Mouse (Mus musculus) kidney, embryonic 14.5 days (tissue): ENCODE data around the gene Spag8. TPM values are rescaled to one million over a fixed set of nuclear protein-coding genes. Genes with fewer than 3 reads are reported as not detected.

Experiments used
- ATAC-seq: fragments of 200-750 bp; cut with Nextera tagmentation; 2 replicates; pipeline ENCODE4 v1.8.0; 2017; ENCODE audit warnings: moderate number of reproducible peaks, mild to moderate bottlenecking, moderate TSS enrichment, moderate library complexity; ENCODE audit not compliant: low FRiP score, low TSS enrichment
- H3K27ac ChIP-seq: fragments of 300-500 bp; sonication (generic); 2 replicates; pipeline ENCODE4 v1.5.1; 2014; ENCODE audit warnings: low read depth, mild to moderate bottlenecking, low read length, moderate library complexity, mixed read lengths
- H3K27me3 ChIP-seq: fragments of 300-500 bp; sonication (generic); 2 replicates; pipeline ENCODE4 v1.6.1; 2014; ENCODE audit warnings: mild to moderate bottlenecking, low read length; ENCODE audit not compliant: control insufficient read depth, insufficient read depth
- H3K36me3 ChIP-seq: fragments of 300-500 bp; sonication (generic); 2 replicates; pipeline ENCODE4 v1.6.1; 2014; ENCODE audit warnings: low read length, mixed read lengths; ENCODE audit not compliant: control insufficient read depth, insufficient read depth
- H3K4me1 ChIP-seq: fragments of 300-500 bp; sonication (generic); 2 replicates; pipeline ENCODE4 v1.6.1; 2014; ENCODE audit warnings: low read length, mixed read lengths; ENCODE audit not compliant: control insufficient read depth, insufficient read depth
- H3K4me2 ChIP-seq: fragments of 300-500 bp; sonication (generic); replicated peaks from 2 replicates; pipeline ENCODE4 v1.6.1; 2014; ENCODE audit warnings: low read depth, mild to moderate bottlenecking, low read length
- H3K4me3 ChIP-seq: fragments of 300-500 bp; sonication (generic); 2 replicates; pipeline ENCODE4 v1.5.1; 2014; ENCODE audit warnings: mild to moderate bottlenecking, low read length
- H3K9ac ChIP-seq: fragments of 300-500 bp; sonication (generic); 2 replicates; pipeline ENCODE4 v1.6.1; 2014; ENCODE audit warnings: low read depth, mild to moderate bottlenecking, low read length, moderate library complexity
- H3K9me3 ChIP-seq: fragments of 300-500 bp; sonication (generic); 2 replicates; pipeline ENCODE4 v1.6.1; 2016; ENCODE audit warnings: low read length; ENCODE audit not compliant: control insufficient read depth
- WGBS: fragments of 180-500 bp; shearing (Covaris S2); extraction: QIAGEN DNeasy Blood & Tissue Kit; methylation state at CpG from one replicate; pipeline ENCODE4 v1.1.7; 2014; 5-methylcytosine and 5-hydroxymethylcytosine counted together
- microRNA-seq: library from miRNA; unstranded; fragments of <30 nt; microRNA quantifications from one replicate; pipeline ENCODE4, GENCODE M21; 2016
- polyA plus RNA-seq: library from polyadenylated mRNA; unstranded; fragments of >200 nt; fragmentation: Nextera tagmentation; extraction: Ambion mirVana; gene quantifications from 2 replicates; pipeline ENCODE4 v1.2.1, GENCODE M21; 2014

The Spag8 gene
- polyA plus RNA-seq, 1 experiment from 2014 or later, result 0.93 TPM

DNA sequence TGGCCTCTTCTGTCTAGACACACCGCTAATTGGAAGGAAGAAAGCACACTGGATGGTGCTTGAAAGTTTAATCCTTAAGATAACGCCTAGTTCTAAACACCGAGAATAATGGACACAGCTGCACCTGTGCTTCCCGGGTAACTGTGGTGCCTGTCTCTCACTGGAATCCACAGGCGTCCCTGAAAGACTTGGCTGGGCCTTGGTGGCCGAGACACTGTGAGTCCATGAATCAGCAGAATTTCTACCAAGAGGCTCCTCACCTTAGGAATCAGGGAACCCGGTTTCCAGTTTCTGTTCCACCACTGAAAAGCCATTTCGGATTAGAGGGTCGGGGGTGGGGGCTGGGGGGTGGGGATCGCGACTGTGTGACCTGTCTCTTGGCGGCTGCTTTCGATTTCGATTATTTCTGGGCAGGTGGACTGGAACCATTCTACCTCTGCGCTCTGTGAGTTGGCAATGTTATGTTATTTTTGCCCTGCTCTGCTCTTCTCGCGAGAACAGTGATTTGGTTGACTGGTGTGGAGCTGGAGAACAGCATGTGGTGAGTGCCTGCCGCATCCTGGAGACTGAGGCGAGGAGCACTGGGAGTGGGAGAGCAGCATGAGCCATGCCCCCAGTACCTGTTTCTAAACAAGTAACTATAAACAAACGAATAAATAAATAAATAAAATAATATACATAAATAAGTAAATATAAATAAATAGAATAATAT, 24.1 kb downstream of the Spag8 start:
- H3K4me1 ChIP-seq, result peaks cover 15% of the 10 kb centered on the region
- H3K4me2 ChIP-seq, result no peak overlapping the region
- H3K9ac ChIP-seq, result no peak overlapping the region
- no peaks in the 10 kb centered on the region for H3K27me3 ChIP-seq
- no peak for ATAC-seq
- WGBS, result 49% methylated on average over 20 of the region's 20 CpGs
- H3K27ac ChIP-seq, result no peak overlapping the region
- H3K9me3 ChIP-seq, result peaks cover 13% of the 10 kb centered on the region; the same call in 1 of the 2 replicates
- no peak overlapping the region for H3K4me3 ChIP-seq
- H3K36me3 ChIP-seq, result no peaks in the 10 kb centered on the region

DNA sequence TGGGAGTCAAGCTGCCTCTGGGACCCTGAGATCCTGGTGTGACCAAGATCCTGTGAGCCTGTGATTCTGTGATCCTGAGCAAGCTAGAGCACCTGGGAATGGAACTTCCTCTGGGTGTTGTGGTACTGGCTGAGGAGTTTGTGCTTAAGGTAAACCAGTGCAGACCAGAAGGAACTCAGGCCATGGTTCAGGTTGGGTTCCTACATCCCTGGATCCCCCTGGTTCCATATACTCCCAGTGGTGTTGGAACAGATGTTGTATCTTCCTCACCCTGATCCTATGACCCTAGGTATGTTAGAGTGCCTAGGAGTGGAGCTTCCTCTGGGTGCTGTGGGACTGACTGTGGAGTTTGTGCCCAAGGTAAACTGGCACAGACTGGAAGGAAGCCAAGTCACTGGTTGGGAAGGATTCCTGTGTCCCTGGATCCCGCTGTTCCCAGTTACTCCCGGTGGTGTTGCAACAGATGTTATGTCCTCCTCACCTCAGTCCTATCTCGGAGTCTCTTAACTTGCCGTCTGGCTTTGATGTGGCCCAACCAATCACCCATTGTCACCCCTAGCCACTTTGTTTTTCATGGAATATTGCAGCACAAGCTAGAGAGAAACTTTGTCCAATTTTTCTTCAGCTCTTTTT, 33.1 kb downstream of the Spag8 start:
- Histone ChIP-seq H3K9me3 (peaks cover 5% of the 10 kb centered on the region; the same call in 1 of the 2 replicates), H3K27ac (no peak overlapping the region), H3K9ac (no peak overlapping the region), H3K36me3 (no peaks in the 10 kb centered on the region), H3K4me1 (no peaks in the 10 kb centered on the region), H3K27me3 (no peaks in the 10 kb centered on the region), H3K4me2 (no peak overlapping the region), H3K4me3 (no peak overlapping the region)
- WGBS, result 84% methylated on average over 4 of the region's 4 CpGs
- no peak for ATAC-seq

DNA sequence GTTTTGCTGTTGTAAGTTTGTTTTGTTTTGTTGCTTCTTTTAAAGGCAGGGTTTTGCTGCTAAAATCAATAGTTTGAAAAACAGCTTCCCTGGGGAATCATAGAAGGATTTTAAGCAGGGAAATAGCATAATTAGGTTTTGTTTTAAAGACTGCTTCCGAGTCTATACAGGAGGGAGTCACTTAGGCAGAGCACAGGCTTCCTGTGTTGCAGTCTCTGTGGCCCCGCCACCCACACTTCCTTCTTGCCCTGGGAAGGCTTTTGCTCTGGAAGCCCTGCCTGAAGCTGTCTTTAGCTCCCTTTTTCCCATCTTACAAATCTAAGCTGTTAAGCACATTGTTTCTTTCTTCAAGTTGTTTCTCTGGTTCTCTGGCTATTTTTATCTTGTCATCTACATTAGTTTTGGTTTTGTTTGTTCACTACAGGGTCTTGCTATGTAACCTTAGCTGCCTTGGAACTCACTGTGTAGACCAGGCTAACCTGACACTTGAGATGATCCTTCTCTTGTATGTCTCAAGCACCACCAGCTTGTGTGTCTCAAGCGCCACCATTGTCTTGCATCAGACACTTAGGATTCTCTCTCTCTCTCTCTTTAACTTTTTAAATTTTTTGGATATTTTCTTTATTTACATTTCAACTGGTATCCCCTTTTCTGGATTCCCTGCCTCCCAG, 40.2 kb downstream of the Spag8 start:
- Histone ChIP-seq H3K36me3 (no peaks in the 10 kb centered on the region), H3K9me3 (no peaks in the 10 kb centered on the region), H3K27me3 (no peaks in the 10 kb centered on the region), H3K4me3 (no peak overlapping the region), H3K9ac (no peak overlapping the region), H3K27ac (no peak overlapping the region), H3K4me1 (no peaks in the 10 kb centered on the region), H3K4me2 (no peak overlapping the region)
- 59% methylated on average over 3 of the region's 3 CpGs for WGBS
- no peak for ATAC-seq

DNA sequence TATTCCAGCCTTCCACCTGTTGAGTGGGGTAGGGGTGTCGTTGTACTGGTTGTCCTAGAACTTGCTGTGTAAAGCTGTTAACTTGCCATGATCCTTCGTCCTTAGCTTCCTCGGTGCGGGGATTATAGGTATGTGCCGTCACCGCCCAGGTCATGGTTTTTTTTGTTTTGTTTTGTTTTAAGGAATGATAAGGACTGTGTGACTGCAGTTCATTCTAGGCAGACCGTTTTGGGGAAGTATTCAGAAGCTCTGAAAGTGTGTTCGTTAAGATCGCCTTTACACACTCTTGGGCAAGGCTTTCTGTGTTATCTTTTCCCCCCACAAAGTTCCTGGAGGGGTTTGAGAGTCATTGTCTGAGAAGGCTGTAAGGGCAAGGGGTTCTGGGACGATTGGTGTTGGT, 40.9 kb downstream of the Spag8 start:
- ATAC-seq, result no peak
- no peak overlapping the region for H3K9ac ChIP-seq
- H3K4me3 ChIP-seq, result no peak overlapping the region
- H3K27ac ChIP-seq, result no peak overlapping the region
- no peaks in the 10 kb centered on the region for H3K4me1 ChIP-seq
- no peaks in the 10 kb centered on the region for H3K27me3 ChIP-seq
- H3K4me2 ChIP-seq, result no peak overlapping the region
- no peaks in the 10 kb centered on the region for H3K36me3 ChIP-seq
- H3K9me3 ChIP-seq, result no peaks in the 10 kb centered on the region
- 71% methylated on average over 10 of the region's 10 CpGs for WGBS

DNA sequence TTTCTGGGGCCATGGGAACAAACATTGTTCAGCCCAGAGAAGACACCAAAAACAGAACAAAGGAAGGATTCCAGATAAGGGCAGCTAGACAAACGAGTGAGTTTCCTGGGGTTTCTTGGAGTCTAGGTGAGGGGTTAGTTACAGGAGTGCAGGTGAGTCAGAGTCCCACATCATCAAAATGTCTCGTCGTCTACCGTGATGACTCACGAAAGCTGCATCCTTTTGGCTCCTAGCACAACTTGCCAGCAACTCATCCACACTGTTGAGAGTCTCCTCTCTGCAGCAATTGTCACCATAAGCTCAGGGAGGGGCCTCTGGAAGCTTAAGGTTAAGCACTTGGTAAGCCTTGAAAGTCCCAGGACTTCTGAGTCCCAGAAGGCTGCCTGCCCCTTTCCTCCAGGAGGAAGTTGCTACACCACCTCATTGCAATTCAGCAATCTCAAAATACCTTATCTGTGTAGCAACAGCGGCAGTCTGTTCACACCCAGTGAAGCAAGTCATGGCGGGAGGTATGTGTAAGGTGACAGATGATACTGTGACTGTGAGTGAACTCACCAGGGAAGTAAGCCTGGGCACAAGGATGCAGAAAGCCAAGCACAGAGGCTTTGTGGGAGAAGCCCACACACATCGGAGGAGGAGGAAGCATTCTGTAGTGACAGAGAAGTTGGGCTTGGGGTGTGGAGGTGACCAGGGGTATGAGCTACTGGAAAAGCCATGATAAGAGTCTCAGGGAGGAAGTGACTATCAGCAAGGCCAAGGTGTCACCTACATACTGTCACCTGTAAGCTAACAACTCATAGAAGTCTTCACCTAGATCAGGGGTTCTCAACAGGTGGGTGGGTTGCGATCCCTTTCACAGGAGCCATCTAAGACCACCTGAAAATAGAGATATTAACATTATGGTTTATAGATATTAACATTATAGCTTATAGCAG, 48.4 kb downstream of the Spag8 start:
- H3K9me3 ChIP-seq, result no peaks in the 10 kb centered on the region
- no peaks in the 10 kb centered on the region for H3K27me3 ChIP-seq
- no peaks in the 10 kb centered on the region for H3K36me3 ChIP-seq
- ATAC-seq, result no peak
- H3K4me1 ChIP-seq, result no peaks in the 10 kb centered on the region
- WGBS, result 68% methylated on average over 9 of the region's 9 CpGs
- no peak overlapping the region for H3K9ac ChIP-seq
- H3K4me2 ChIP-seq, result no peak overlapping the region
- no peak overlapping the region for H3K27ac ChIP-seq
- no peak overlapping the region for H3K4me3 ChIP-seq

DNA sequence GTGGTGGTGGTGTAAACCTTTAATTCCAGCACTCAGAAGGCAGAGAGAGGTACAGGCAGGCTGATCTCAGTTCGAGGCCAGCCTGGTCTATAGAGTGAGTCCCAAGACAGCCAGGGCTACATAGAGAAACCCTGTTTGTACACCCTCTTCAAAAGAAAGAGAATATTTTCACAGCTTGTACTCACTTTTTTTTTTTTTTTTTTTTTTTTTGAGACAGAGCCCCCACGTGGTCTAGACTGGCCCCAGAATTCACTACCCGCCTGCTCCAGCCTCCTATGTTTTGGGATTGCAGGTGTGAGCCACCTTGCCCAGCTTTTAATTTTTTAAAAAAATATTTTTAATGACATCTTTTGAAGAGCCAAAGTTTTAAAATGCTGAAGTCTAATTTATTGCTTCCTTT, 49.3 kb downstream of the Spag8 start:
- Histone ChIP-seq H3K9ac (no peak overlapping the region), H3K27ac (no peak overlapping the region), H3K4me1 (no peaks in the 10 kb centered on the region), H3K4me3 (no peak overlapping the region), H3K9me3 (no peaks in the 10 kb centered on the region), H3K4me2 (no peak overlapping the region), H3K36me3 (no peaks in the 10 kb centered on the region), H3K27me3 (no peaks in the 10 kb centered on the region)
- 66% methylated on average over 3 of the region's 3 CpGs for WGBS
- no peak for ATAC-seq

Small RNAs within 50 kb of the gene (microRNA-seq; reads per million reads assigned to microRNA genes)
- not detected for gene Gm25262

Other genes with a start within 250 kb of the Spag8 start
- 0.24 and 0.38 TPM in 2 replicates for gene Fam166b, start 224.5 kb downstream of the Spag8 start, polyA plus RNA-seq
- gene Tesk1, start 211.7 kb downstream of the Spag8 start, polyA plus RNA-seq, result 11.4 and 14.9 TPM in 2 replicates
- gene Cd72, start 199.0 kb downstream of the Spag8 start, polyA plus RNA-seq, result 5.1 and 5.2 TPM in 2 replicates
- not detected in 2 replicates for gene Sit1, start 169.9 kb downstream of the Spag8 start, polyA plus RNA-seq
- 59.4 and 72.2 TPM in 2 replicates for gene Ccdc107, start 160.7 kb downstream of the Spag8 start, polyA plus RNA-seq
- 36.4 and 38.2 TPM in 2 replicates for gene Arhgef39, start 153.9 kb downstream of the Spag8 start, polyA plus RNA-seq
- gene Car9, start 146.6 kb downstream of the Spag8 start, polyA plus RNA-seq, result 0.80 and 1.3 TPM in 2 replicates
- 208 and 212 TPM in 2 replicates for gene Tpm2, start 129.8 kb downstream of the Spag8 start, polyA plus RNA-seq
- 50.2 and 55.7 TPM in 2 replicates for gene Creb3, start 91.3 kb downstream of the Spag8 start, polyA plus RNA-seq
- 72.6 and 87.2 TPM in 2 replicates for gene Tln1, start 90.9 kb downstream of the Spag8 start, polyA plus RNA-seq
- gene Rgp1, start 74.9 kb downstream of the Spag8 start, polyA plus RNA-seq, result 27.9 and 34.4 TPM in 2 replicates
- gene Gba2, start 74.7 kb downstream of the Spag8 start, polyA plus RNA-seq, result 13.1 and 17.9 TPM in 2 replicates
- 0.63 and 1.0 TPM in 2 replicates for gene Msmp, start 69.1 kb downstream of the Spag8 start, polyA plus RNA-seq
- 6.0 and 11.1 TPM in 2 replicates for gene Npr2, start 21.7 kb downstream of the Spag8 start, polyA plus RNA-seq
- 107 and 136 TPM in 2 replicates for gene Hint2, start 2.9 kb upstream of the Spag8 start, polyA plus RNA-seq
- 2.6 and 3.2 TPM in 2 replicates for gene Tmem8b, start 15.4 kb upstream of the Spag8 start, polyA plus RNA-seq
- 2.6 and 3.7 TPM in 2 replicates for gene Fam221b, start 15.6 kb upstream of the Spag8 start, polyA plus RNA-seq
- gene Olfr70, start 47.2 kb upstream of the Spag8 start, polyA plus RNA-seq, result not detected in 2 replicates
- gene Olfr71, start 56.7 kb upstream of the Spag8 start, polyA plus RNA-seq, result not detected in 2 replicates
- gene Hrct1, start 73.6 kb upstream of the Spag8 start, polyA plus RNA-seq, result 0.40 and 1.0 TPM in 2 replicates
- 0.04 and 0.14 TPM in 2 replicates for gene Spaar, start 76.4 kb upstream of the Spag8 start, polyA plus RNA-seq
- gene Olfr159, start 117.4 kb upstream of the Spag8 start, polyA plus RNA-seq, result not detected in 2 replicates
- gene Olfr156, start 170.3 kb upstream of the Spag8 start, polyA plus RNA-seq, result not detected in 2 replicates
- gene Olfr157, start 186.6 kb upstream of the Spag8 start, polyA plus RNA-seq, result not detected in 2 replicates
- not detected in 2 replicates for gene Olfr155, start 198.0 kb upstream of the Spag8 start, polyA plus RNA-seq
- 16.9 and 26.2 TPM in 2 replicates for gene Reck, start 221.9 kb upstream of the Spag8 start, polyA plus RNA-seq